Mouse (Mus musculus) megakaryocyte, embryonic 14.5 days (primary cell): ENCODE data around the gene Tmem210.

Experiments
- FLI1 ChIP-seq: IDR thresholded peaks from 2 replicates; pipeline ENCODE4 v1.6.1; 2012; ENCODE audit warnings: low read length, inconsistent platforms, mixed read lengths
- GATA1 ChIP-seq: IDR thresholded peaks from 3 replicates; pipeline ENCODE4 v1.6.1; 2012; ENCODE audit warnings: mixed read lengths, low read length, inconsistent platforms, borderline replicate concordance

DNA sequence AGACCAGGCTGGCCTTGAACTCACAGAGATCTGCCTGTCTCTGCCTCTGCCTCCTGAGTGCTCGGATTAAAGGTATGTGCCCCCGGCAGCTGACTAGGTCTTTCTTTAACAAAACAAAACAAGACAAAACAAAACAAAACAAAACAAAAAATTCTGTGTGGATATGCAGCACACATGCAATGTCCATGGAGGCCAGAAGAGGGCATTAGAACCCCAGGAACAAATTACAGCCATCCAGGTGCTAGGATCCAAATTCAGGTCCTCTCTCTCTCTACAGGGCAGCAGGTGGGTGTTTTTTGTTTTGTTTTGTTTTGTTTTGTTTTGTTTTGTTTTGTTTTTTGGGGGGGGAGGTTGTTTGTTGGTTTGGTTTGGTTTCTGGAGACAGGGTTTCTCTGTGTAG, 29.1 kb upstream of the Tmem210 start:
- TF ChIP-seq FLI1 (no peak), GATA1 (no peak)
